Mouse (Mus musculus): ENCODE measurements at regions not wholly inside any gene's neighbourhood (a gene's known extent, or its start where the extent isn't known, plus 50 kb on each side); places are given as distances from the start of the nearest gene placed in this dataset.

DNA sequence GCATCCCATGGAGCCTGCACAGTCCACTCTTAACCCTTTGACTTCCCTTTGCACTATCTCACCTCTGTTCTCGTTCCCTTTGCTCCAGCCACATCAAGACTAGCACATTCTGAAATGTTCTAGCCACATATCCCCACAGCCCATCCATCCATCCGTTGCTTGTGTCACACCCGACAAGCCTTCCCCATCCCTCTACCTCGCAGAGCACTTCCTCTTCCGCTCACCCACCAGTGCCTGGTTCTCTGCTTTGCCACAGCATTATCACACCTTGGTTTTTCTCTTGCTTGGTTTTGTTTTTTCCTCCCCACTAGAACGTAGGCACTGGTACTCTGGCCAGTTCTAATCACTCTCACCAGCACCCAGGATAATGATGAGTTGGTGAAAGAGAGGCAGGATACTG lies 61.5 kb upstream of the Eomes start:
- no peaks in the 10 kb centered on the region for H3K27me3 ChIP-seq (ENCODE audit: control insufficient read depth, insufficient read depth, low read length)
- H3K4me3 ChIP-seq (replicated peaks; ENCODE audit: insufficient read depth, low read depth, low read length) = no peak overlapping the region
- H3K27ac ChIP-seq (ENCODE audit: insufficient read depth, low read length) = no peak overlapping the region
- no peaks in the 10 kb centered on the region for H3K4me1 ChIP-seq (ENCODE audit: control insufficient read depth, insufficient read depth, low read length)
- no peak for DNase-seq
- no peak for TF ChIP-seq CTCF (IDR thresholded peaks at IDR 0.05; ENCODE audit: borderline replicate concordance, insufficient read depth, low read depth, low read length)
- TF ChIP-seq POLR2A (IDR thresholded peaks at IDR 0.05; ENCODE audit: borderline replicate concordance, insufficient read depth, low read length) = no peak
- 92% methylated on average over 6 of the region's 6 CpGs for WGBS

DNA sequence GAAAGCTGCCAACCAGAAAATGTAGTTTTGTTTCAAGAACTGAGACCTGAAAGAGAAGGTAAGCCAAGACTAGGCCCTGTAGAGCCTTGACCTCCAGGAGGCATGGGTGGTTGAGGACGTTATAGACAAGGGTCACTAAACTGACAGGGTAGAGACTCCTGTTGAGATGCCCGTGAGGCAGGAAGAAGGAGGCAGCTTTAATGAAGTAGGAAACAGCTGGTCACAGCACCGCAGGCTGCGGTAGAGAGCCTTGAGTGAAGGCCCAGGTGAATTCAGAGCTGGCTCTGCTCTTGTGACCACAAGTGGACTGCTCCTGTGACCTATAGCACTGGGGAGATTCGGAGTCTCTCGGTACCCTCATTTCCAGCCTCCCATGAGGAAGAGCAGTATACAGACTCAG lies 53.7 kb upstream of the Eomes start:
- TF ChIP-seq POLR2A (IDR thresholded peaks at IDR 0.05; ENCODE audit: borderline replicate concordance, insufficient read depth, low read length) = no peak
- TF ChIP-seq CTCF (IDR thresholded peaks at IDR 0.05; ENCODE audit: borderline replicate concordance, insufficient read depth, low read depth, low read length) = no peak
- Histone ChIP-seq H3K27me3 (ENCODE audit: control insufficient read depth, insufficient read depth, low read length) (no peaks in the 10 kb centered on the region), H3K27ac (ENCODE audit: insufficient read depth, low read length) (no peak overlapping the region), H3K4me3 (replicated peaks; ENCODE audit: insufficient read depth, low read depth, low read length) (no peak overlapping the region), H3K4me1 (ENCODE audit: control insufficient read depth, insufficient read depth, low read length) (no peaks in the 10 kb centered on the region)
- WGBS = 84% methylated on average over 6 of the region's 6 CpGs
- no peak for DNase-seq

All from cerebellum, adult 2 months (tissue).